Mouse (Mus musculus): Measurements from ENCODE around the gene Pbdc1. TPM values are rescaled to one million over a fixed set of nuclear protein-coding genes. Genes with fewer than 3 reads are reported as not detected.

Gene Pbdc1
- total and polyA plus RNA-seq, 3 experiments: 45.4 to 54.8 TPM; not detected in 1

GRCm38 (mm10) chrX:105121227-105121865 lies 41.8 kb downstream of the Pbdc1 start:
- no peak overlapping the region for H3K4me3 ChIP-seq (ENCODE audit: control insufficient read depth in 1 of 2, insufficient read depth in 1 of 2, low read depth in 2 of 2, low read length in 2 of 2)
- no peaks in the 10 kb centered on the region for H3K27me3 ChIP-seq (ENCODE audit: control insufficient read depth in 1 of 2, insufficient read depth in 2 of 2, low read length in 2 of 2)
- H3K9me3 ChIP-seq (replicated peaks; ENCODE audit: insufficient read depth, low read length): no peaks in the 10 kb centered on the region
- no peaks in the 10 kb centered on the region; a peak in 1 of 4 replicates for H3K36me3 ChIP-seq (ENCODE audit: control insufficient read depth in 1 of 2, insufficient read depth in 2 of 2, low read length in 2 of 2)
- no peaks in the 10 kb centered on the region for H3K79me2 ChIP-seq (ENCODE audit: control insufficient read depth, insufficient read depth, low read length, poor library complexity)
- no peak overlapping the region for H3K9ac ChIP-seq (ENCODE audit: control insufficient read depth, low read depth, low read length, poor library complexity, severe bottlenecking)
- H3K4me1 ChIP-seq (ENCODE audit: control insufficient read depth in 1 of 2, insufficient read depth in 2 of 2, low read length in 2 of 2): no peaks in the 10 kb centered on the region
- no peak for DNase-seq (ENCODE audit: low read depth, low spot score)
- no peak overlapping the region for H3K27ac ChIP-seq (ENCODE audit: control insufficient read depth, low read depth, low read length)
- TF ChIP-seq ZMIZ1 (IDR thresholded peaks at IDR 0.05; ENCODE audit: low read depth, low read length) (no peak), POLR2AphosphoS2 (IDR thresholded peaks at IDR 0.05; ENCODE audit: low read length) (no peak), NELFE (IDR thresholded peaks at IDR 0.05; ENCODE audit: low read depth, low read length) (no peak), ZKSCAN1 (IDR thresholded peaks at IDR 0.05; ENCODE audit: low read depth, low read length) (no peak), MAFK (IDR thresholded peaks at IDR 0.05; ENCODE audit: borderline replicate concordance, low read depth, low read length) (no peak), MYC (IDR thresholded peaks at IDR 0.05; ENCODE audit: low read depth, low read length) (no peak), CTCF (IDR thresholded peaks at IDR 0.05 in 2 of 3, conservative IDR thresholded peaks at IDR 0.05 in 1 of 3; ENCODE audit: control insufficient read depth in 1 of 3, insufficient read depth in 1 of 3, low read depth in 2 of 3, low read length in 3 of 3, poor library complexity in 1 of 3, severe bottlenecking in 1 of 3) (no peak), ZNF384 (IDR thresholded peaks at IDR 0.05; ENCODE audit: low read depth, low read length) (no peak), POLR2AphosphoS5 (IDR thresholded peaks at IDR 0.05; ENCODE audit: borderline replicate concordance, low read depth, low read length) (no peak), E2F4 (IDR thresholded peaks at IDR 0.05; ENCODE audit: borderline replicate concordance, low read depth, low read length) (no peak), MYB (IDR thresholded peaks at IDR 0.05; ENCODE audit: low read depth, low read length) (no peak), NRF1 (IDR thresholded peaks at IDR 0.05; ENCODE audit: insufficient read depth, low read depth, low read length, poor library complexity, severe bottlenecking) (no peak), TAL1 (IDR thresholded peaks at IDR 0.05; ENCODE audit: low read length) (no peak)

- TF ChIP-seq RAD21 (IDR thresholded peaks at IDR 0.05; ENCODE audit: low read depth, low read length) (peak; percentile 9; the same call in 1 of the 2 replicates), CTCF (IDR thresholded peaks at IDR 0.05 in 2 of 3, conservative IDR thresholded peaks at IDR 0.05 in 1 of 3; ENCODE audit: control insufficient read depth in 1 of 3, insufficient read depth in 1 of 3, low read depth in 2 of 3, low read length in 3 of 3, poor library complexity in 1 of 3, severe bottlenecking in 1 of 3) (peak in 1 of 3 experiments; percentile 5; a peak in 1 of 6 replicates), NELFE (IDR thresholded peaks at IDR 0.05; ENCODE audit: low read depth, low read length) (no peak)
- no peak overlapping the region for H3K9ac ChIP-seq (ENCODE audit: control insufficient read depth, low read depth, low read length, poor library complexity, severe bottlenecking)
- H3K9me3 ChIP-seq (replicated peaks; ENCODE audit: insufficient read depth, low read length): no peaks in the 10 kb centered on the region
- H3K79me2 ChIP-seq (ENCODE audit: control insufficient read depth, insufficient read depth, low read length, poor library complexity): no peaks in the 10 kb centered on the region
- no peak overlapping the region for H3K27ac ChIP-seq (ENCODE audit: control insufficient read depth, low read depth, low read length)
- H3K27me3 ChIP-seq (ENCODE audit: control insufficient read depth in 1 of 2, insufficient read depth in 2 of 2, low read length in 2 of 2): no peaks in the 10 kb centered on the region
- H3K36me3 ChIP-seq (ENCODE audit: control insufficient read depth in 1 of 2, insufficient read depth in 2 of 2, low read length in 2 of 2): no peaks in the 10 kb centered on the region
- H3K4me1 ChIP-seq (ENCODE audit: control insufficient read depth in 1 of 2, insufficient read depth in 2 of 2, low read length in 2 of 2): no peaks in the 10 kb centered on the region
- DNase-seq (ENCODE audit: low read depth, low spot score): peak; percentile 6
- H3K4me3 ChIP-seq (ENCODE audit: control insufficient read depth in 1 of 2, insufficient read depth in 1 of 2, low read depth in 2 of 2, low read length in 2 of 2): no peak overlapping the region
These were observed 45.3 kb downstream of the Pbdc1 start for GRCm38 (mm10) chrX:105124903-105125302.
